In the genomic region with DNA sequence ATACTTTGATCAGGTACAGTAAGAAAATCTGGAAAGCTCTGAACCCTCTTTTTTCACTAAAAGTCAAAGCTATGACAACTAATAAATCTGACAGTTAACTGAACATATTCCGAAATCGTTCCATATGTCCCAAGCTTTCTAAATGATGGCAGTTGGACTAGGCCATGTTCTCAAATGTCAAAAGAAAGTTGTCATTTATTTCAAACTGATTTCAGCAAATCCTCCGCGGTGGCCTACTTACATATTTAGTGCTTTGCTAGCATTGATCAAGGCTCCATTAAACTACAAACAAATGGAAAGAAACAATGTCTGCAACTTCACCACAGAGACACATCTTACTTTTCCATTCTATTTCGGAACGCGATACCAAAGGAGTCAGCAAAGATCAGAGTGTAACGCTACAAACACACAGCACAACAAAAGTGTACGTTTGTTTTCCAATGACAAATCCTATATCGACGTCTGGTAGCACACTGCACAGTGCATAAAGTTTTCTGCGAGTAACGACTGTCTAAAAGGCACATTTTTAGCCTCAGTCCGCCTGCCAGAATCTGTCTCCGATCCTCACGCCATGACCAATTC, we compare ENCODE assay signal across 8 mouse cellular contexts. TPM values are rescaled to one million over a fixed set of nuclear protein-coding genes. Genes with fewer than 3 reads are reported as not detected.
DNase-seq lines count a peak whose midpoint lies in the region; ATAC-seq and TF ChIP-seq lines count a peak whose summit lies in the region.

No protein-coding gene starts in this region.

- no peak for TF ChIP-seq EP300 in heart, adult 2 months (IDR thresholded peaks at IDR 0.05; ENCODE audit: insufficient read depth, low read depth, low read length)
- TF ChIP-seq EP300 in stomach, postnatal 0 days (optimal IDR thresholded peaks at IDR 0.05) = no peak

- peak overlapping the region; percentile 92 for H3K27ac ChIP-seq in heart, adult 2 months
- H3K27ac ChIP-seq in embryonic facial prominence, embryonic 15.5 days (replicated peaks) = peak overlapping the region; percentile 95
- peak overlapping the region; percentile 98 for H3K27ac ChIP-seq in limb, embryonic 13.5 days
- H3K27ac ChIP-seq in stomach, postnatal 0 days (replicated peaks) = peak overlapping the region; percentile 97

- DNase-seq in heart, adult 2 months = no peak
- no peak for DNase-seq in heart, adult 9 months (ENCODE audit: low spot score in 2 of 2)
- DNase-seq in A20 (ENCODE audit: low read depth, low spot score) = peak; percentile 60
- no peak for DNase-seq in stomach, postnatal 0 days (ENCODE audit: low spot score)
- DNase-seq in right cerebral cortex, postnatal 25 days = no peak
- DNase-seq in frontal cortex, postnatal 36 days (ENCODE audit: low spot score in 2 of 2) = no peak

- peaks cover 5% of the 10 kb centered on the region for H3K79me2 ChIP-seq in heart, adult 2 months (replicated peaks; ENCODE audit: control insufficient read depth, insufficient read depth, low read length)

- TF ChIP-seq POLR2A in heart, adult 2 months (IDR thresholded peaks at IDR 0.05; ENCODE audit: insufficient read depth, low read depth, low read length) = no peak

- H3K4me1 ChIP-seq in heart, adult 2 months (ENCODE audit: control insufficient read depth, insufficient read depth, low read length) = peaks cover 15% of the 10 kb centered on the region
- peaks cover 36% of the 10 kb centered on the region for H3K4me1 ChIP-seq in embryonic facial prominence, embryonic 15.5 days
- peaks cover 26% of the 10 kb centered on the region for H3K4me1 ChIP-seq in limb, embryonic 13.5 days
- peaks cover 3% of the 10 kb centered on the region; the same call in 1 of the 2 replicates for H3K4me1 ChIP-seq in stomach, postnatal 0 days (replicated peaks; ENCODE audit: control insufficient read depth, insufficient read depth)

- TF ChIP-seq CTCF in heart, adult 2 months (IDR thresholded peaks at IDR 0.05) = no peak
- TF ChIP-seq CTCF in stomach, postnatal 0 days (IDR thresholded peaks at IDR 0.05; ENCODE audit: low read depth) = no peak

- no peaks in the 10 kb centered on the region for H3K9me3 ChIP-seq in embryonic facial prominence, embryonic 15.5 days (replicated peaks)
- H3K9me3 ChIP-seq in limb, embryonic 13.5 days = no peaks in the 10 kb centered on the region
- H3K9me3 ChIP-seq in stomach, postnatal 0 days (ENCODE audit: control insufficient read depth, low read length) = no peaks in the 10 kb centered on the region

- no peak for ATAC-seq in embryonic facial prominence, embryonic 15.5 days (ENCODE audit: insufficient number of reproducible peaks, low FRiP score, low TSS enrichment, low read depth)
- no peak for ATAC-seq in limb, embryonic 13.5 days (ENCODE audit: low FRiP score, low read depth)
- ATAC-seq in stomach, postnatal 0 days (ENCODE audit: low FRiP score, low TSS enrichment) = no peak

- H3K4me3 ChIP-seq in heart, adult 2 months = peak overlapping the region; percentile 69
- H3K4me3 ChIP-seq in embryonic facial prominence, embryonic 15.5 days (replicated peaks) = peak overlapping the region; percentile 94
- H3K4me3 ChIP-seq in limb, embryonic 13.5 days = peak overlapping the region; percentile 97
- H3K4me3 ChIP-seq in stomach, postnatal 0 days (ENCODE audit: low read depth, low read length) = peak overlapping the region; percentile 95

- no peaks in the 10 kb centered on the region for H3K27me3 ChIP-seq in heart, adult 2 months (ENCODE audit: control insufficient read depth, insufficient read depth, low read length)
- no peaks in the 10 kb centered on the region for H3K27me3 ChIP-seq in embryonic facial prominence, embryonic 15.5 days
- H3K27me3 ChIP-seq in limb, embryonic 13.5 days = no peaks in the 10 kb centered on the region
- no peaks in the 10 kb centered on the region for H3K27me3 ChIP-seq in stomach, postnatal 0 days (ENCODE audit: control insufficient read depth, insufficient read depth, low read length)

- peak overlapping the region; percentile 58 for H3K4me2 ChIP-seq in embryonic facial prominence, embryonic 15.5 days (replicated peaks)
- peak overlapping the region; percentile 65 for H3K4me2 ChIP-seq in limb, embryonic 13.5 days (replicated peaks)
- H3K4me2 ChIP-seq in stomach, postnatal 0 days (replicated peaks; ENCODE audit: low read depth) = peak overlapping the region; percentile 63

- intact Hi-C loops in heart, adult 2 months (cut with DNase I) = loop anchor here (2.0 to 5.0 kb wide), 2 partner anchors 23 to 154 kb away; a partner anchor contains a TSS

- peaks cover 12% of the 10 kb centered on the region for H3K36me3 ChIP-seq in heart, adult 2 months (ENCODE audit: control insufficient read depth, insufficient read depth, low read length)
- no peaks in the 10 kb centered on the region for H3K36me3 ChIP-seq in embryonic facial prominence, embryonic 15.5 days
- H3K36me3 ChIP-seq in limb, embryonic 13.5 days = no peaks in the 10 kb centered on the region
- H3K36me3 ChIP-seq in stomach, postnatal 0 days (ENCODE audit: control insufficient read depth, insufficient read depth, low read length) = no peaks in the 10 kb centered on the region

- H3K9ac ChIP-seq in heart, adult 2 months (ENCODE audit: low read depth, low read length) = peak overlapping the region; percentile 95
- H3K9ac ChIP-seq in embryonic facial prominence, embryonic 15.5 days = peak overlapping the region; percentile 97
- H3K9ac ChIP-seq in limb, embryonic 13.5 days = peak overlapping the region; percentile 97
- H3K9ac ChIP-seq in stomach, postnatal 0 days (ENCODE audit: low read length) = peak overlapping the region; percentile 95

- 4% methylated on average over 16 of the region's 16 CpGs for WGBS in heart, adult 2 months
- 2% methylated on average over 16 of the region's 16 CpGs for WGBS in embryonic facial prominence, embryonic 15.5 days
- 2% methylated on average over 16 of the region's 16 CpGs for WGBS in limb, embryonic 13.5 days
- 2% methylated on average over 16 of the region's 16 CpGs for WGBS in stomach, postnatal 0 days

RNA-seq across cellular contexts. Expression of a gene that starts 1.1 kb away (rescaled TPM):
- total RNA-seq in heart, adult 2 months (2021) = 10 to 100 TPM; 17.5 to 19.5 TPM
- 12.0 and 23.5 TPM in 2 replicates for polyA plus RNA-seq in heart, adult 2 months (2012; rRNA removed)
- 78.3 and 79.9 TPM in 2 replicates for polyA plus RNA-seq in embryonic facial prominence, embryonic 15.5 days (2015; fragmentation: Nextera tagmentation; extraction: Ambion mirVana)
- polyA plus RNA-seq in limb, embryonic 13.5 days (2015; fragmentation: Nextera tagmentation; extraction: Ambion mirVana) = 79.5 and 84.6 TPM in 2 replicates
- 50.4 and 51.1 TPM in 2 replicates for polyA plus RNA-seq in stomach, postnatal 0 days (2015; fragmentation: Nextera tagmentation; extraction: Ambion mirVana)

RNA-seq across cellular contexts. Expression of a gene that starts 19.7 kb away (rescaled TPM):
- total RNA-seq in heart, adult 2 months (2021) = 1 to 10 TPM in 1 of 2 experiments, under 1 TPM in 1; 0.78 to 1.5 TPM
- polyA plus RNA-seq in heart, adult 2 months (2012; rRNA removed) = not detected in 2 replicates
- not detected in 2 replicates for polyA plus RNA-seq in embryonic facial prominence, embryonic 15.5 days (2015; fragmentation: Nextera tagmentation; extraction: Ambion mirVana)
- polyA plus RNA-seq in limb, embryonic 13.5 days (2015; fragmentation: Nextera tagmentation; extraction: Ambion mirVana) = not detected in 2 replicates
- not detected in 2 replicates for polyA plus RNA-seq in stomach, postnatal 0 days (2015; fragmentation: Nextera tagmentation; extraction: Ambion mirVana)

RNA-seq across cellular contexts. Expression of a gene that starts 47.0 kb away (rescaled TPM):
- 1 to 10 TPM; 5.4 to 5.5 TPM for total RNA-seq in heart, adult 2 months (2021)
- 3.6 and 7.3 TPM in 2 replicates for polyA plus RNA-seq in heart, adult 2 months (2012; rRNA removed)
- polyA plus RNA-seq in embryonic facial prominence, embryonic 15.5 days (2015; fragmentation: Nextera tagmentation; extraction: Ambion mirVana) = 29.5 and 31.1 TPM in 2 replicates
- 38.4 and 39.1 TPM in 2 replicates for polyA plus RNA-seq in limb, embryonic 13.5 days (2015; fragmentation: Nextera tagmentation; extraction: Ambion mirVana)
- 12.6 and 13.0 TPM in 2 replicates for polyA plus RNA-seq in stomach, postnatal 0 days (2015; fragmentation: Nextera tagmentation; extraction: Ambion mirVana)

RNA-seq across cellular contexts. Expression of a gene that starts 51.3 kb away (rescaled TPM):
- total RNA-seq in heart, adult 2 months (2021) = 10 to 100 TPM; 10.7 to 11.2 TPM
- polyA plus RNA-seq in heart, adult 2 months (2012; rRNA removed) = 5.7 and 10.2 TPM in 2 replicates
- 11.0 and 12.1 TPM in 2 replicates for polyA plus RNA-seq in embryonic facial prominence, embryonic 15.5 days (2015; fragmentation: Nextera tagmentation; extraction: Ambion mirVana)
- 9.9 and 11.9 TPM in 2 replicates for polyA plus RNA-seq in limb, embryonic 13.5 days (2015; fragmentation: Nextera tagmentation; extraction: Ambion mirVana)
- 25.2 and 25.3 TPM in 2 replicates for polyA plus RNA-seq in stomach, postnatal 0 days (2015; fragmentation: Nextera tagmentation; extraction: Ambion mirVana)
